Mouse (Mus musculus) ovary, postnatal 36 days (tissue): ENCODE data around the gene Klhl25.
"Not testable (repeated sequence)": the region's sequence is repeated elsewhere in the genome, so short reads cannot be mapped to it uniquely, and the experiment has no call there.

ENCODE experiments used
- DNase-seq: peaks from one replicate; pipeline ENCODE4 v3.0.0; 2022; ENCODE audit warnings: low spot score, mixed read lengths

Gene Klhl25

GRCm38 (mm10) chr7:75873216-75873615 lies 25.1 kb downstream of the Klhl25 start:
- DNase-seq: no peak

DNA sequence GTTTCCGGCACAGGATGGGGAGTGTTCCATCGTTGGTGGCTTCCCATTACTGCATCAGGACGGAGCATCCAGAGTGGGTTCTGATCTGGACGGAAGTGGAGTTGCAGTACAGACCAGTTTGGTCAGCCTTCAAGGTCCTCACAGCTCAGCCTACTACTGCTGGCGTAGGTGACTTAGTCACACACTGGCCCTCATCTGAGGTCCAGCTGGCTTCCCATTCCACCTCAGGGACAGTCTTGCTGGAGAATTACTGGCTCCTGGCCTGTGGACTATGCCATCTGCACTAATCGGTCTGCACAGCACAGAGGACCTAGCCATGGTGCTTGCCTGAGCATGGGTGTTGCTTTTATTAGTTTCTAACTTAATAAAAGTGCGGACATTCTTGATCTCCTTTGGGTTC lies 25.6 kb downstream of the Klhl25 start:
- DNase-seq: no peak

GRCm38 (mm10) chr7:75879436-75879835 lies 31.3 kb downstream of the Klhl25 start:
- DNase-seq: not testable (repeated sequence)

DNA sequence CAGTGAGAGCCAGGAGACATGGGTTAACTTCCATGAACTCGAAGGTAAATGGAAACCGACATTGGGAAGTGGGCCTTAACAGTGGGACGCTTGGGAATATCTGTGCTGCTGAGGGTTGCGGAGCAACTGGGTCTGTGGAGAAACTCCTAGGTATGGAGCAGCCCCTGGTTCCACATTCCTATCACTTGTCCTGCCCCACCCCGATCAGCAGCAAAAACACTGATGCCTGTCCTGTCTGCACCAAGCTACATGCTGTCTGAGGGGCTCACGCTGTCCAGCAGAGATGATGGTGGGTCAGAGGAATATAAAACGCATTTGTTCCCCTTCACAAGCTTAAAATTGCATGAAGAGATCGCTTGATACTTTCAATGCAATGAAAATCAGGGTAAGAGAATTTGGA lies 32.1 kb downstream of the Klhl25 start:
- no peak for DNase-seq

DNA sequence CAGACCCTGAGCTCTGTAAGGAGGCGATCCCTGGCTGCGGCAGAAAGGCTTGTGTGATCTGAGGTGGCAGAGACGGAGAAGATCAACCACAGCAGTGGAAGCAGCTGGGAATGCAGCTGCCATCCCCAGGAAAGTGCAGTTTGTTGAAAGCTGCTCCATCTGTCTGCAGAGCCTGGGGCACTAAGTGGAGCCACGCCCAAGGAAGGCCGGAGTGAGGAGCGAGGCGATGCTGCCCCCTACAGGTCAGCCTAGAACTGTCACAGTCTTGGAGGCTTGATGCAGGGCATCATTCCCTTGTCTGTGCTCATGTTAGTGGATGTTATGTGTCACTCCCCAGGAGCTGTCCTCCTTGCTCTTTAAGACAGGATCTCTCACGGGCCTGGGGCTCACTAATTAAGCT lies 32.5 kb downstream of the Klhl25 start:
- peak; percentile 83 for DNase-seq

DNA sequence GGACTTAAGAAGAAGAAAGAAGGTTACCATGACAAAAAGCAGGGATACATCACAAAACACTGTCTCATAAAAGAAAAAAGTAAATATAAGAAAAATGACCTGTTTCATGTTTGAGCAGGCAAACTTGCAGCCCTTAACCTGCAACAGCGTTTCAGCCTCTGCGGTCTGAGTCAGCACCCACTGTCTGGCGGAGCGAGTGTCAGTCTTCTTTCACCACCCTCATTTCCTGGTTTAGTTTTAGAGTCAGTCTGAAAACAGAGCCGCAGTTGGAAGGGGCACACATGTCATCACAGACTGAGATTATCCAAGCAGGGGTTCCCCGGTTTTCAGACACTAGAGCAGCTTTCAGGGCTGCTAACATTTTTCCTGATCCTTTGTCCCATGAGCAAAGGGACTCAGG lies 33.3 kb downstream of the Klhl25 start:
- no peak for DNase-seq

DNA sequence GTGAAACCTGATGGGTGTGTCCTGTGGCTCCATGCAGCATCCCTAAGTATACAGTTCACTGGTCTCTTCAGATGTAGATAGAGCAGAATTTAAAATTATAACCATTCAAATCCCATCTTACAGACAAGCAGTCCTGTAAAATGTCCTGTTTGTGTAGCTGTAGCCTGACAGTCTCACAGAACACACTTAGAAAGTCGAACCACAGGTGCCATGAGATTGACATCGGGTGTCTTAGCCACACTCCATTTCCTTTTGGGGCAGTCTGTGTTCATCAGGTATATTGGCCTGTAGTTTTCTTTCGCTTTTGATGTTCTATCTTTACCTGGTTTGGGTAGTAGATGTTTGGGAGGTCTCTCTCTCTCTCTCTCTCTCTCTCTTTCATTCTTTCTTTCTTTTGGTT lies 33.7 kb downstream of the Klhl25 start:
- no peak for DNase-seq

- no peak for DNase-seq
Measured at GRCm38 (mm10) chr7:75891466-75891865, 43.4 kb downstream of the Klhl25 start.

- DNase-seq: no peak
Measured at GRCm38 (mm10) chr7:75892737-75893136, 44.6 kb downstream of the Klhl25 start.

DNA sequence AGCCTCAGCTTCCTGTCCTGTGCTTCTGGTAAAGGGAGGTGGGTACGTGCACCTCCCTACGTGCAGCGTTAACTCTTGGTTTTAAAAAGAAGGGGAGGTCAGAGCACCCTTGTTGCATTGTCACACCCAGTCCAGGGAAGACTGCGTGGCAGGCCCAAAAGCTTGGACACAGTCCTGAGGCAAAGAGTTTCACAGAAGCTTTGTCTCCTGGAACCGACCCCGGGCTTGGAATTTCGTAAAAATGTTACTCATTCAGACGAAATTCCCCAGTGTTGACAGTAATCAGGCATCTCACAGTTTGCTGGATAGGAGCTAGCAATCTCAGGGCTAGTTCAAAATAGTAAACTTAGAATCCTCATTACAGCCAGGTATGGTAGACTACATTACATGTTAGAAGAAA lies 45.6 kb downstream of the Klhl25 start:
- DNase-seq: no peak

DNA sequence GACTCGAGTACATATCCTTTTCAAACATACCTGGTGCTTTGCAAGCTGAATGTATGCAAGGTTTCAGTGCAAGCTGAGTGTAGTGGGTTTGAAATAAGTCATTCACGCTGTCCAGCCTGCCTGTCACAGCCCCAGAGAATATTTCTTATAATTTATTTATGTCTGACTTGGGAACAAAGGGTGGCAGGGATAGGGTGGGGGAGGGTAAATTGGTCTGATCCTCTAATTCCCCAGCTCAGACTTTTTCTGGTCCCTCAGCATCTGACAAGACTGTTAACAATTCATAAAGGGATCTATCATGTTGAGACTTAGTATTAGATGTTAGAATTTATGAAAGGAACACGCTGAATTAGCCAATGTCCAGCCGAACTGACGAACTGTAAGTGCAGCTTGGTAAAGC lies 48.9 kb downstream of the Klhl25 start:
- no peak for DNase-seq

DNA sequence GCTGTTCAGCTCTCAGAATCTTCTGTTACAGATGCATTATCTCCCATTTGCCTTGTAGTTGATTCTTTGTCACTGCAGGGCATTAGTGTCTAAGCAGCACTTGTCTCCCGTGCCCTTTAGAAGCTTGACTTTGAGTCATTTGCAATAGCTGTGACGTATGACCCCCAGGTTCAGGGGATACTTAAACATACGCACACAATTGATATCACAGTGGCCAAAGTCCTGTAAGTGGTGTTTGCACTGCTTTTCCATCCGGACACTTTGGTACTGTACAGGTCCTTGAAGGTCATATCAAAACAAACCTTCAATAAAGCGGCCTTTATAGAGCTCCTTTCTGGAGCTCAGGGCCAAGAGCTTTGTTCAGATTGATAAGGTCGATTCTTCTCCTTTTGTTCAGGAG lies 51.0 kb downstream of the Klhl25 start:
- DNase-seq: no peak

- no peak for DNase-seq
Measured at GRCm38 (mm10) chr7:75899517-75899916, 51.4 kb downstream of the Klhl25 start.

DNA sequence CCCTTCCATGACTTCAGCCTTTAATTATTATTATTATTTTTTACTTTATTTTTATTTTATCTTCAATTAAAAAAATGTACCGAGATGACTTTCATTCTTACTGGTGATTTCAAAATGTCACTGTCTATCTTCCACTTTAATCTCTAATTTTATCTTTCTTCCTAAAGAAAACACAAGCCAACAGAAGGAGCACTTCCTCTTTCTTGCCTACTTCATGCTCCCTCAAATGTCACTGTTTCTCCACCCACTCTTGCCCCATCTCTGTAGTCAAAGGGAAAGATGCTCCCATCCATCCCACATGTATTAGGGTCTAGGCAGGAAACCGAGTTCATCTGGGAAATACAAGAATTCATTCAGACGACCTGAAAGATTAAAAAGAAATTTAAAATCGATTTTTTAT lies 51.8 kb downstream of the Klhl25 start:
- DNase-seq: no peak

DNA sequence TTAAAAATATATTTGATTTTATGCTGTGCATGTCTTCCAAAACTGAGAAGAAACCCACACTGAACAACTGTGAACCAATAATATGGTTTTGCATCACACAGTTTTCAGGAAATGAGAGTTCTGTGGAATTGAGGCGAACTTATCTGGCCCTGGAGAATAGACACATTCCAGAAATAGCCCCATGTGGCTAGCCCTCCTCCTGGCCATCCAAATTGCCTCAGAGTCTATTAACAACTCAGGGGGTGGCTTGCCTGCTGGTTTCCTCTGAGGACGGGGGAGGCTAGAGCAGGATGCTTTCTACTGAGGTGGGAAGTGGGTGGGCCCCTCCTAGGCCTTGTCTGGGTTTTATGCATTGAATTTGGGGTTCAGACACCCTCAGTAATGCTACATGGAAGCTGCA lies 57.0 kb downstream of the Klhl25 start:
- DNase-seq: no peak

GRCm38 (mm10) chr7:75910035-75910651 lies 62.0 kb downstream of the Klhl25 start:
- DNase-seq: peak; percentile 14

- no peak for DNase-seq
Measured at GRCm38 (mm10) chr7:75910652-75911035, 62.5 kb downstream of the Klhl25 start.

DNA sequence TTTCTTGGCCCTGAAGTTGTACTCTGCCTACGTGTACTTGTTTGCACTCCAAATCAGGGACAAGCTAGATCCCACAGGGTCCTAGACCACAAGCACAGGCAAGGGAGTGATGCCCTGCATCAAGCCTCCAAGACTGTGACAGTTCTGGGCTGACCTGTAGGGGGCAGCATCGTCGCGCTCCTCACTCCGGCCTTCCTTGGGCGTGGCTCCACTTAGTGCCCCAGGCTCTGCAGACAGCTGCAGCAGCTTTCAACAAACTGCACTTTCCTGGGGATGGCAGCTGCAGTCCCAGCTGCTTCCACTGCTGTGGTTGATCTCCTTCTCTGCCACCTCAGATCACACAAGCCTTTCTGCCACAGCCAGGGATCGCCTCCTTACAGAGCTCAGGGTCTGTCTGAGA lies 65.8 kb downstream of the Klhl25 start:
- peak; percentile 72 for DNase-seq

DNA sequence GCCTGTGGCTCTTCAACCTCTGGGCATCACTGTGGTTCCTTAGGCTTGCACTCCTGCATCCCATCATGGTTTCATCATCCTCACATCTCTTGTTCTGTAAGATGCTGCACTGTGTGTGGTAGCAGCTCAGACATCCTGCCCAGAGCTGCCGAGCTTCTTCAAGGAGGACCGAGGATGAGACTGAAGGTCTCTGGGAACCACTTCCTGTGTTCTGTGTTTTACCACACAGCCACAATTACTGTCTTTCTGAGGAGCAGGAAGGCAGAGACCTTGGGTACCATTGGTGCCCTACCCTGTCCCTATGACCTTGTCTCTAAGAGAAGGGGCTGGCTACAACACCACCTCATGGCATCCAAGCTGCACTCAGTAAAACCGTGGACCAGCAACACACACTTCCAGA lies 67.4 kb downstream of the Klhl25 start:
- DNase-seq: not testable (repeated sequence)

DNA sequence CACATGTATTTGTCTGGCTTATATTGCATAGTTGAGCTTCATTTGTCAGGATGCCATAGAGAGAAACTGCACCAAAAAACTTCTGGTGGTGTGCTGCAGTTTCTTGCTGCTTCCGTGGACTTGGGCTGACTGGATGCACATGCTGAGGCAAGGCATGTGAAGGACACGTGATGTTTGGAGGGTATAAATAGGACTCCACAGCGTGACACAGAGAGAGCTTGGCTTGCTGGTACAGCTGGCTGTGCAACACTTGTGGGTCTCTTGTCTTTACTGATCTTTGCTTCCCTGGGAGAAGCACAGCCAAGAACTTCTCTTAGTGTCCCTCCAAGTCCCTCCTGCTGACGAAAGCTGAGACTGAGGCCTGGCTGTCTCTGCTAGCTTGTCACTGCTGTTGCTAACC lies 69.6 kb downstream of the Klhl25 start:
- DNase-seq: no peak

DNA sequence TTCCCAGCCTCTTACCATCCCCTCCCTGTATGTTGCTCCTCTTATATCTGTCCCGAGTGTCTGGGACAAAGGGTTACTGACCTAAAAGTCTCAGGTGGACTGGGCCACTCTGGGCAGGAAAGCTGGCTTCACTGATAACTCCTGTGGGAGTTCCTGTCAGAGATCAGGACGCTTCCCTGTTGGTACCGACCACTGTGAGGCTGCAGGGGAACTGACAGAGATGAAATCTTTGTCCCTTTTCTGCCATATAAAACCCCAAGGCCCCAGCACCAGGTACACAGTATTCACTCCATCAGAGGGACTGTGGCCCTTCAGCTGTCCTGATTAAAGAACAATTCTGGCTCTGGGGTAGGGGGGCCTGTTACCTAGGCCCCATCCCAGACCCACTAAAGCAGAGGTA lies 71.6 kb downstream of the Klhl25 start:
- DNase-seq: not testable (repeated sequence)
